Mouse (Mus musculus) frontal cortex, adult 2 months (tissue): Measurements from ENCODE around the gene March1. TPM values are rescaled to one million over a fixed set of nuclear protein-coding genes. Genes with fewer than 3 reads are reported as not detected.

Experiments used
- DNase-seq, 2 experiments: peaks; one replicate each; pipeline ENCODE4 v3.0.0; 2022; ENCODE audit warnings: low spot score in 1 of 2; ENCODE audit errors: extremely low spot score in 1 of 2
- polyA plus RNA-seq: library from polyadenylated mRNA; depleted of rRNA; stranded (reverse); fragments of >200 nt; gene quantifications from 2 replicates; pipeline ENCODE4 v1.2.3, GENCODE M21; 2012

March1 gene
- polyA plus RNA-seq, 1 experiment, result 12.4 TPM

- DNase-seq, result no peak
Measured at GRCm38 (mm10) chr8:66229931-66230330, 612.2 kb downstream of the March1 start.

GRCm38 (mm10) chr8:66269546-66269945, 651.8 kb downstream of the March1 start:
- DNase-seq, result no peak

- DNase-seq, result peak in 1 of 2 experiments; percentile 16
Measured at GRCm38 (mm10) chr8:66270116-66270515, 652.4 kb downstream of the March1 start.

GRCm38 (mm10) chr8:66317824-66318223, 700.1 kb downstream of the March1 start:
- no peak for DNase-seq

- peak in 1 of 2 experiments; percentile 49 for DNase-seq
Measured at GRCm38 (mm10) chr8:66323045-66323807, 705.5 kb downstream of the March1 start.

- DNase-seq, result no peak
Measured at GRCm38 (mm10) chr8:66326396-66326795, 708.7 kb downstream of the March1 start.

GRCm38 (mm10) chr8:66332206-66332605, 714.5 kb downstream of the March1 start:
- no peak for DNase-seq

- no peak for DNase-seq
Measured at GRCm38 (mm10) chr8:66334265-66334664, 716.6 kb downstream of the March1 start.

GRCm38 (mm10) chr8:66339551-66339950, 721.9 kb downstream of the March1 start:
- no peak for DNase-seq

GRCm38 (mm10) chr8:66342928-66343327, 725.2 kb downstream of the March1 start:
- no peak for DNase-seq

GRCm38 (mm10) chr8:66362882-66363801, 745.4 kb downstream of the March1 start:
- no peak for DNase-seq

GRCm38 (mm10) chr8:66383694-66384373, 766.1 kb downstream of the March1 start:
- DNase-seq, result no peak

- no peak for DNase-seq
Measured at GRCm38 (mm10) chr8:66386008-66386407, 768.3 kb downstream of the March1 start.

- no peak for DNase-seq
Measured at GRCm38 (mm10) chr8:66388693-66389092, 771.0 kb downstream of the March1 start.

- no peak for DNase-seq
Measured at GRCm38 (mm10) chr8:66391554-66391953, 773.9 kb downstream of the March1 start.

GRCm38 (mm10) chr8:66392900-66393299, 775.2 kb downstream of the March1 start:
- no peak for DNase-seq

- DNase-seq, result no peak
Measured at GRCm38 (mm10) chr8:66394148-66394547, 776.4 kb downstream of the March1 start.

- no peak for DNase-seq
Measured at GRCm38 (mm10) chr8:66397811-66398210, 780.1 kb downstream of the March1 start.

GRCm38 (mm10) chr8:66400050-66400449, 782.4 kb downstream of the March1 start:
- DNase-seq, result no peak

- no peak for DNase-seq
Measured at GRCm38 (mm10) chr8:66404711-66405414, 787.2 kb downstream of the March1 start.
